8 mouse cellular contexts compared by ENCODE assay signal in genomic region chr11:85518025-85518756, GRCm38 (mm10).
DNase-seq lines count a peak whose midpoint lies in the region; ATAC-seq lines count a peak whose summit lies in the region.

No protein-coding gene starts in this region.

- H3K4me2 ChIP-seq in liver, embryonic 12.5 days, result no peak overlapping the region

- ATAC-seq in liver, embryonic 12.5 days, result no peak

- H3K9ac ChIP-seq in liver, embryonic 12.5 days, result no peak overlapping the region

- whole genome bisulfite sequencing in liver, embryonic 12.5 days (ENCODE audit: insufficient replicate concordance), result 25% methylated on average over 3 of the region's 3 CpGs

- no peaks in the 10 kb centered on the region for H3K9me3 ChIP-seq in liver, embryonic 12.5 days (replicated peaks)

- H3K4me1 ChIP-seq in liver, embryonic 12.5 days, result peaks cover 6% of the 10 kb centered on the region; the same call in 1 of the 2 replicates

- no peak overlapping the region for H3K4me3 ChIP-seq in liver, embryonic 12.5 days

- peaks cover 4% of the 10 kb centered on the region; the same call in 1 of the 2 replicates for H3K27me3 ChIP-seq in liver, embryonic 12.5 days (replicated peaks)

- peak; percentile 25 to 36 for DNase-seq in cerebellum, adult 18-20 months
- no peak for DNase-seq in cerebellum, adult 11-12 months
- DNase-seq in liver, result peak; percentile 23
- peak; percentile 66 for DNase-seq in brain, adult 2 months (ENCODE audit: low read depth, low spot score)
- DNase-seq in heart, postnatal 14 days, result peak; percentile 33 to 55
- peak; percentile 53 for DNase-seq in naive thymus-derived CD4-positive, alpha-beta T cell, adult 2 months (ENCODE audit: low read depth)
- no peak for DNase-seq in spleen, postnatal 36 days (ENCODE audit: low spot score in 2 of 2)

- H3K36me3 ChIP-seq in liver, embryonic 12.5 days, result no peaks in the 10 kb centered on the region

- intact Hi-C loops in heart, postnatal 14 days (cut with DNase I), result loop anchor here (2.0 to 10.0 kb wide), 3 partner anchors 305 to 657 kb away; no protein-coding TSS in a partner anchor

- no peak overlapping the region for H3K27ac ChIP-seq in liver, embryonic 12.5 days

Comparison
In these comparisons a context has a peak if more than half of its experiments do, and no peak if none do; other contexts are left out.
1. DNase-seq: peak in cerebellum, adult 18-20 months (2 of 2), liver (single experiment), brain, adult 2 months (single experiment), heart, postnatal 14 days (2 of 2) and naive thymus-derived CD4-positive, alpha-beta T cell, adult 2 months (single experiment); none in cerebellum, adult 11-12 months (single experiment) and spleen, postnatal 36 days (0 of 2).